Comparison of ENCODE assay signal across 17 mouse cellular contexts in genomic region chr2:73456886-73457285, GRCm38 (mm10).
"Had no signal": no experiment of that assay in that cellular context is flagged by ENCODE, and none has a peak within 500 bp of the region (broad histone marks: within the 10 kb centered on the region; RNA-seq: fewer than 3 reads in every experiment).

No protein-coding gene starts in this region.

- H3K4me3 ChIP-seq: layer of hippocampus, adult 2 months; left cerebral cortex, adult 2 months; liver, embryonic 13.5 days; midbrain, embryonic 15.5 days; myocyte; neural tube, embryonic 13.5 days; stomach, embryonic 15.5 days had no signal

- DNase-seq: kidney, adult 2 months; kidney, postnatal 25 days; layer of hippocampus, adult 9-11 months; layer of hippocampus, postnatal 36 days; liver, embryonic 13.5 days; lung, adult 2 months; lung, postnatal 14 days; lung, postnatal 4 days; thymus, postnatal 25 days had no signal

- H3K27ac ChIP-seq: kidney, postnatal 0 days; layer of hippocampus, adult 2 months; left cerebral cortex, adult 2 months; liver, embryonic 13.5 days; midbrain, embryonic 15.5 days; neural tube, embryonic 13.5 days; stomach, embryonic 15.5 days had no signal

- H3K9me3 ChIP-seq: liver, embryonic 13.5 days; midbrain, embryonic 15.5 days; neural tube, embryonic 13.5 days; stomach, embryonic 15.5 days had no signal

- H3K4me1 ChIP-seq: midbrain, embryonic 15.5 days; stomach, embryonic 15.5 days had no signal

- H3K36me3 ChIP-seq: liver, embryonic 13.5 days; midbrain, embryonic 15.5 days; neural tube, embryonic 13.5 days; stomach, embryonic 15.5 days had no signal

- H3K27me3 ChIP-seq: liver, embryonic 13.5 days; midbrain, embryonic 15.5 days; neural tube, embryonic 13.5 days; stomach, embryonic 15.5 days had no signal

- ATAC-seq: intestine, postnatal 0 days; midbrain, embryonic 15.5 days had no signal
